Mouse (Mus musculus) E14TG2a.4 (cell line): ENCODE measurements around the gene Zfp319.

Experiments used
- CTCF ChIP-seq: conservative IDR thresholded peaks from 2 replicates; pipeline ENCODE4 v1.5.1; 2014; ENCODE audit warnings: low read length
- POU5F1 ChIP-seq: IDR thresholded peaks from 2 replicates; pipeline ENCODE4 v1.6.1; 2014; ENCODE audit warnings: low read length, borderline replicate concordance

GRCm38 (mm10) chr8:95377863-95378291 is 46.1 kb upstream of the Zfp319 start:
- TF ChIP-seq CTCF (no peak), POU5F1 (no peak)
